Mouse (Mus musculus) mouse trophoblast stem cell (cell line): Measurements from ENCODE around the gene Gm14685.
"Not testable (repeated sequence)": the region's sequence is repeated elsewhere in the genome, so short reads cannot be mapped to it uniquely, and the experiment has no call there.

Source experiments
- in situ Hi-C, 2 experiments: fragments of 300-500 bp; cut with MseI, MboI; formaldehyde crosslinking; loops; 2 replicates in 1 of 2; 3 replicates in 1 of 2; pipeline ENCODE4 v1.15.1; 2025

Gene Gm14685

GRCm38 (mm10) chrX:73116747-73117146, at the start of gene Gm14685:
TSS of gene Gm14685 (plus strand) at chrX:73117047.
- in situ Hi-C loops: not testable (repeated sequence)

GRCm38 (mm10) chrX:73082267-73083055, 34.4 kb upstream of the Gm14685 start, which contains the start of gene Xlr4a:
TSS of gene Xlr4a (minus strand) at chrX:73082478.
- in situ Hi-C loops: not testable (repeated sequence)

GRCm38 (mm10) chrX:73096941-73097508, 19.8 kb upstream of the Gm14685 start, which contains the start of gene Xlr3a:
TSS of gene Xlr3a (minus strand) at chrX:73097095.
- in situ Hi-C loops: not testable (repeated sequence)

DNA sequence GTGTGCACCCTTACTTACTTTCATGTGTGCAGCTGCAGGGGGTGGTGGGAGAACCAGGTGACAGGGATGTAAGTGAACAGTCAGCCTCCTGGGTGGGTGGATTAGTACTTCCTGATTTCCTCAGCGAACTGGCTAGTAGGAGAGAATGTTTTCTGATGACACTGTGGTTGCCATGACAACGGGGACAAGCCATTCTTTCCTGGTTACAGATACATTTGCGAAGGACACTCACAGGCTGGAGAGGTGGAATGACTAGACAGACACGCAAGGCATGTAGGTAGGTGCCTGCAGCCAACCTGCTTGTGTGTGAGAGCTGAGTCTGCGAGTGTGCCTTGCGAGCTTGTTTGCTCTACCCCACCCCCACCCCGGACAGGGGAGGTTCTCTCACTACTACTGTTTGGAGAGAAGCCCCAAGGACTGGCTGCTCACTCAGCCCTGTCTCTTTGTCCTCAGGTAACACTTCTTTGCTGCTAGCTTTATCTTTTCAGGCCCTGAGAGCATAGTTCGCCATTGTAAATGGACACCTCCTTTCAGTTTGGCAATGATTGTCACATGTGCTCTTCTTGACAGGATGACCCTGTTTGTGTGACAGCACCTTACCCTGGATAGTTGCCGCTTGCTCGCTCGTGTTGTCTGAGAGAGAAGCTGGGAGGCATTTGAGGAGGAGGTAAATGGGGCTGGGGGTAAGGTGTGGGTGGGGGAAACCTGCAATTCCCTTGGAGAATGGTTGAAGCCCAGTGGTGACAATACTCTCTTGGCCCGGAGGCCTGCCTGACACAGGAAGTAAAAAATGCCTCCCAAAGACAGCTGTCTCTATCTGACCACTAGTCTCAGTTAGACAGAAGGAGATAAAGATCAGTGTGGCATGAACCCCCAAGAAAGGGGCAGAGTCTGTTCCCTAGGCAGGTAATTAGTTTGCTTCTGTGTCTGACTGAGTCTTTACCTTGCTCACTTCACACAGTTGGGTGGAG, 6.3 kb downstream of the Gm14685 start:
- in situ Hi-C loops: not testable (repeated sequence)

DNA sequence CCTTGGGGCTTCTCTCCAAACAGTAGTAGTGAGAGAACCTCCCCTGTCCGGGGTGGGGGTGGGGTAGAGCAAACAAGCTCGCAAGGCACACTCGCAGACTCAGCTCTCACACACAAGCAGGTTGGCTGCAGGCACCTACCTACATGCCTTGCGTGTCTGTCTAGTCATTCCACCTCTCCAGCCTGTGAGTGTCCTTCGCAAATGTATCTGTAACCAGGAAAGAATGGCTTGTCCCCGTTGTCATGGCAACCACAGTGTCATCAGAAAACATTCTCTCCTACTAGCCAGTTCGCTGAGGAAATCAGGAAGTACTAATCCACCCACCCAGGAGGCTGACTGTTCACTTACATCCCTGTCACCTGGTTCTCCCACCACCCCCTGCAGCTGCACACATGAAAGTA, 26.4 kb downstream of the Gm14685 start:
- in situ Hi-C loops: not testable (repeated sequence)

DNA sequence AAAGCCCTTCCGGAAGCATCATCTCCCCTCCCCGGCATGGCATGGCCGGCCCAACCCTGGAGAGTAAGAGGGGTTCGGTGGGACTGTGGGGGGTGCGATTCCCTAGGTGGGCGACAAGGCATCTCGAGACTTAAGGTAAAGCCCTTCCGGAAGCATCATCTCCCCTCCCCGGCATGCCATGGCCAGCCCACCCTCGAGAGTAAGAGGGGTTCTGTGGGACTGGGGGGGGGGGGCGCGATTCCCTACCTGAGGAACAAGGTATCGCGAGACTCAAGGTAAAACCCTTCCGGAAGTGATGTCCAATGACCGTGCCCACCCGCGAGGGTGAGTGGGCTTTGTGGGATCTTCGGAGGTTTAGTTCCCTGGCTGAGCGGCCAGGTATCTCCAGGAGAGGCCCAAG, 31.6 kb downstream of the Gm14685 start, which contains the start of gene Xlr5b:
Gene Xlr5b, plus strand, starts transcription at position 301 of the 400 bp plus-strand sequence.
- in situ Hi-C loops: not testable (repeated sequence)

- in situ Hi-C loops: not testable (repeated sequence)
Measured at GRCm38 (mm10) chrX:73149350-73149749, 32.5 kb downstream of the Gm14685 start, which contains the start of gene DXBay18. TSS of gene DXBay18 (minus strand) at chrX:73149450.

DNA sequence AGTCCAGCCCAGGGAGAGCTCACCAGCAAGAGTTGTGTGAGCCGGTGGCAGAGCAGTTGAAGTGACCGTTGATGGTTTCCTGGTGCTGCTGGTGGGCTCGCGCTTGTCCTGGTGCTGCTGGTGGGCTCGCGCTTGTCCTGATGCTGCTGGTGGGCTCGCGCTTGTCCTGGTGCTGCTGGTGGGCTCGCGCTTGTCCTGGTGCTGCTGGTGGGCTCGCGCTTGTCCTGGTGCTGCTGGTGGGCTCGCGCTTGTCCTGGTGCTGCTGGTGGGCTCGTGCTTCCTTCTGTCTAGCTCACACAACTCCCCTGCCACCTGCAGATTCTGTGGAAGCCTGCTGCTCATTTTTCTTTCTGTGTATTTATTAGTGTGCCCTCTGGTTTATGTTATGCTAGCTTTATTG, 60.0 kb downstream of the Gm14685 start, which contains the start of gene Spin2d:
Gene Spin2d, minus strand, starts transcription at position 101 of the 400 bp plus-strand sequence.
- in situ Hi-C loops: not testable (repeated sequence)
